Mouse (Mus musculus) liver, postnatal 0 days (tissue): ENCODE results near the gene Trabd.

Source experiments
- CTCF ChIP-seq: sonication (generic); IDR thresholded peaks from 2 replicates; pipeline ENCODE4 v1.5.1; 2016; ENCODE audit warnings: antibody characterized with exemption, low read depth
- EP300 ChIP-seq: IDR thresholded peaks from 2 replicates; pipeline ENCODE4 v1.6.1; 2016; ENCODE audit warnings: antibody characterized with exemption, low read depth, mild to moderate bottlenecking

DNA sequence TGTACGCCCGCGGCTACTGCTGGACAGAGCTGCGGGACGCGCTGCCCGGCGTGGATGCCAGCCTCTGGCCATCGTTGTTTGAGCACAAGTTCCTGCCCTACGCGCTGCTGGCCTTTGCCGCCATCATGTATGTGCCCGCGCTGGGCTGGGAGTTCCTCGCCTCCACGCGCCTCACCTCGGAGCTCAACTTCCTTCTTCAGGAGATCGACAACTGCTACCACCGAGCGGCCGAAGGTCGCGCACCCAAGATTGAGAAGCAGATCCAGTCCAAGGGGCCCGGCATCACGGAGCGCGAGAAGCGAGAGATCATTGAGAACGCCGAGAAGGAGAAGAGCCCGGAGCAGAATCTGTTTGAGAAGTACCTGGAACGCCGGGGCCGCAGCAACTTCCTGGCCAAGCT is 7.3 kb upstream of the Trabd start:
- TF ChIP-seq EP300, result no peak
- no peak for TF ChIP-seq CTCF
